ENCODE assay signal across 9 mouse cellular contexts in genomic region chr17:25835301-25835700, GRCm38 (mm10). TPM values are rescaled to one million over a fixed set of nuclear protein-coding genes. Genes with fewer than 3 reads are reported as not detected.
A peak's percentile ranks its signal among the peaks of the same experiment; 100 is the strongest.
DNase-seq lines count a peak whose midpoint lies in the region; ATAC-seq and TF ChIP-seq lines count a peak whose summit lies in the region.
"Had no signal": no experiment of that assay in that cellular context is flagged by ENCODE, and none has a peak within 500 bp of the region (broad histone marks: within the 10 kb centered on the region; RNA-seq: fewer than 3 reads in every experiment).

No protein-coding gene starts in this region.

- H3K4me2 ChIP-seq in heart, embryonic 14.5 days (ENCODE audit: low read length) = peak overlapping the region; percentile 91; the same call in 1 of the 2 replicates
- peak overlapping the region; percentile 89; the same call in 1 of the 2 replicates for H3K4me2 ChIP-seq in hindbrain, embryonic 12.5 days (replicated peaks)
- H3K4me2 ChIP-seq in midbrain, embryonic 13.5 days (replicated peaks) = peak overlapping the region; percentile 98; the same call in 1 of the 2 replicates

- no peak for TF ChIP-seq CTCF in cortical plate, adult 2 months (IDR thresholded peaks at IDR 0.05; ENCODE audit: extremely low read depth, insufficient read depth, low read length)

- no peak overlapping the region for H3K27ac ChIP-seq in heart, embryonic 14.5 days (replicated peaks in 1 of 2; ENCODE audit: control insufficient read depth in 1 of 2, insufficient read depth in 1 of 2, low read depth in 2 of 2, low read length in 2 of 2)
- H3K27ac ChIP-seq in cortical plate, adult 2 months (ENCODE audit: insufficient read depth, low read length) = no peak overlapping the region
- no peak overlapping the region for H3K27ac ChIP-seq in hindbrain, embryonic 12.5 days
- H3K27ac ChIP-seq in midbrain, embryonic 13.5 days = no peak overlapping the region

- peaks cover 65% of the 10 kb centered on the region for H3K36me3 ChIP-seq in heart, embryonic 14.5 days (ENCODE audit: control insufficient read depth, insufficient read depth, low read length)
- H3K36me3 ChIP-seq in hindbrain, embryonic 12.5 days = peaks cover 42% of the 10 kb centered on the region
- peaks cover 46% of the 10 kb centered on the region for H3K36me3 ChIP-seq in midbrain, embryonic 13.5 days

- peaks cover 28 to 55% of the 10 kb centered on the region in 2 experiments; a peak in 3 of 4 replicates for H3K4me1 ChIP-seq in heart, embryonic 14.5 days (ENCODE audit: control insufficient read depth in 2 of 2, insufficient read depth in 2 of 2, low read length in 2 of 2)
- peaks cover 6% of the 10 kb centered on the region for H3K4me1 ChIP-seq in cortical plate, adult 2 months (ENCODE audit: control insufficient read depth, insufficient read depth, low read length)
- H3K4me1 ChIP-seq in hindbrain, embryonic 12.5 days = peaks cover 74% of the 10 kb centered on the region
- peaks cover 72% of the 10 kb centered on the region for H3K4me1 ChIP-seq in midbrain, embryonic 13.5 days (replicated peaks)

- TF ChIP-seq POLR2A in cortical plate, adult 2 months (IDR thresholded peaks at IDR 0.05; ENCODE audit: extremely low read depth, insufficient read depth, low read length) = no peak

- H3K4me3 ChIP-seq in heart, embryonic 14.5 days (ENCODE audit: control insufficient read depth in 1 of 2, insufficient read depth in 1 of 2, low read depth in 1 of 2, low read length in 2 of 2) = no peak overlapping the region
- H3K4me3 ChIP-seq in cortical plate, adult 2 months (ENCODE audit: insufficient read depth, low read length) = peak overlapping the region; percentile 51; the same call in 1 of the 2 replicates
- H3K4me3 ChIP-seq in hindbrain, embryonic 12.5 days = 0 out of 2 replicates have a peak overlapping the region, but pooled peaks have one; percentile 73
- H3K4me3 ChIP-seq in midbrain, embryonic 13.5 days (replicated peaks) = 0 out of 2 replicates have a peak overlapping the region, but pooled peaks have one; percentile 88

- no peaks in the 10 kb centered on the region for H3K27me3 ChIP-seq in heart, embryonic 14.5 days (ENCODE audit: control insufficient read depth, insufficient read depth, low read length)
- no peaks in the 10 kb centered on the region for H3K27me3 ChIP-seq in hindbrain, embryonic 12.5 days
- no peaks in the 10 kb centered on the region for H3K27me3 ChIP-seq in midbrain, embryonic 13.5 days

- ATAC-seq in heart, embryonic 14.5 days (ENCODE audit: insufficient number of reproducible peaks, insufficient read depth, low FRiP score, low read depth) = no peak
- no peak for ATAC-seq in hindbrain, embryonic 12.5 days (ENCODE audit: low FRiP score)
- no peak for ATAC-seq in midbrain, embryonic 13.5 days
- ATAC-seq in inflammation-experienced regulatory T-cells, adult 6 months = no peak
- ATAC-seq in frontal cortex, adult (ENCODE audit: low TSS enrichment) = no peak

- peak overlapping the region; percentile 85 for H3K9ac ChIP-seq in heart, embryonic 14.5 days (ENCODE audit: low read length)
- H3K9ac ChIP-seq in hindbrain, embryonic 12.5 days = peak overlapping the region; percentile 84
- peak overlapping the region; percentile 91; the same call in 1 of the 2 replicates for H3K9ac ChIP-seq in midbrain, embryonic 13.5 days (replicated peaks)

- no peak for DNase-seq in heart, postnatal 4 days
- no peak for DNase-seq in adrenal gland, postnatal 14 days
- DNase-seq: thymus, adult 2 months had no signal

- 96% methylated on average over 7 of the region's 7 CpGs for WGBS in heart, embryonic 14.5 days
- 93% methylated on average over 7 of the region's 7 CpGs for WGBS in hindbrain, embryonic 12.5 days
- WGBS in midbrain, embryonic 13.5 days = 98% methylated on average over 7 of the region's 7 CpGs

- no peaks in the 10 kb centered on the region for H3K9me3 ChIP-seq in heart, embryonic 14.5 days (ENCODE audit: control insufficient read depth, low read length)
- H3K9me3 ChIP-seq in hindbrain, embryonic 12.5 days (replicated peaks) = no peaks in the 10 kb centered on the region
- H3K9me3 ChIP-seq in midbrain, embryonic 13.5 days = no peaks in the 10 kb centered on the region

RNA-seq across cellular contexts. Expression of gene Rhbdl1, which starts 1.8 kb away (rescaled TPM):
- polyA plus RNA-seq in heart, embryonic 14.5 days (2014; fragmentation: Nextera tagmentation; extraction: Ambion mirVana) = 1.2 and 1.5 TPM in 2 replicates
- 1 to 10 TPM; 2.0 to 2.5 TPM for total RNA-seq in heart, postnatal 4 days (2021)
- 109 and 118 TPM in 2 replicates for polyA plus RNA-seq in cortical plate, adult 2 months (2012; rRNA removed)
- polyA plus RNA-seq in hindbrain, embryonic 12.5 days (2016; fragmentation: Nextera tagmentation; extraction: Ambion mirVana) = 6.1 and 7.5 TPM in 2 replicates
- polyA plus RNA-seq in midbrain, embryonic 13.5 days (2015; fragmentation: Nextera tagmentation; extraction: Ambion mirVana) = 17.3 and 18.1 TPM in 2 replicates
- 1 to 10 TPM in 1 of 3 experiments, not detected in 2; 1.7 TPM for polyA plus RNA-seq in inflammation-experienced regulatory T-cells, adult 6 months (2017; shearing (Covaris generic))
- total RNA-seq in adrenal gland, postnatal 14 days (2021) = 12.9 and 14.9 TPM in 2 replicates

RNA-seq across cellular contexts. Expression of gene Stub1, which starts 2.1 kb away (rescaled TPM):
- 282 and 298 TPM in 2 replicates for polyA plus RNA-seq in heart, embryonic 14.5 days (2014; fragmentation: Nextera tagmentation; extraction: Ambion mirVana)
- total RNA-seq in heart, postnatal 4 days (2021) = 100 to 1,000 TPM; 149 to 158 TPM
- 284 and 299 TPM in 2 replicates for polyA plus RNA-seq in cortical plate, adult 2 months (2012; rRNA removed)
- polyA plus RNA-seq in hindbrain, embryonic 12.5 days (2016; fragmentation: Nextera tagmentation; extraction: Ambion mirVana) = 271 and 291 TPM in 2 replicates
- 314 and 316 TPM in 2 replicates for polyA plus RNA-seq in midbrain, embryonic 13.5 days (2015; fragmentation: Nextera tagmentation; extraction: Ambion mirVana)
- polyA plus RNA-seq in inflammation-experienced regulatory T-cells, adult 6 months (2017; shearing (Covaris generic)) = 10 to 100 TPM; 60.7 to 79.7 (median 78.2) TPM
- 149 and 160 TPM in 2 replicates for total RNA-seq in adrenal gland, postnatal 14 days (2021)

RNA-seq across cellular contexts. Expression of gene Gm20683, which starts 6.3 kb away (rescaled TPM):
- polyA plus RNA-seq in heart, embryonic 14.5 days (2014; fragmentation: Nextera tagmentation; extraction: Ambion mirVana) = 1.2 and 1.9 TPM in 2 replicates
- total RNA-seq in heart, postnatal 4 days (2021) = 1 to 10 TPM; 1.8 to 2.6 TPM
- 40.8 and 45.0 TPM in 2 replicates for polyA plus RNA-seq in cortical plate, adult 2 months (2012; rRNA removed)
- polyA plus RNA-seq in hindbrain, embryonic 12.5 days (2016; fragmentation: Nextera tagmentation; extraction: Ambion mirVana) = 3.9 TPM in 2 replicates
- polyA plus RNA-seq in midbrain, embryonic 13.5 days (2015; fragmentation: Nextera tagmentation; extraction: Ambion mirVana) = 7.5 and 8.0 TPM in 2 replicates
- 1 to 10 TPM in 1 of 3 experiments, under 1 TPM in 2; 0.26 to 1.1 (median 0.67) TPM for polyA plus RNA-seq in inflammation-experienced regulatory T-cells, adult 6 months (2017; shearing (Covaris generic))
- total RNA-seq in adrenal gland, postnatal 14 days (2021) = 10.9 and 11.8 TPM in 2 replicates

RNA-seq across cellular contexts. Expression of gene Jmjd8, which starts 6.6 kb away (rescaled TPM):
- 28.8 and 30.0 TPM in 2 replicates for polyA plus RNA-seq in heart, embryonic 14.5 days (2014; fragmentation: Nextera tagmentation; extraction: Ambion mirVana)
- 10 to 100 TPM; 34.7 to 37.4 TPM for total RNA-seq in heart, postnatal 4 days (2021)
- polyA plus RNA-seq in cortical plate, adult 2 months (2012; rRNA removed) = 55.6 and 58.1 TPM in 2 replicates
- 64.0 and 64.7 TPM in 2 replicates for polyA plus RNA-seq in hindbrain, embryonic 12.5 days (2016; fragmentation: Nextera tagmentation; extraction: Ambion mirVana)
- polyA plus RNA-seq in midbrain, embryonic 13.5 days (2015; fragmentation: Nextera tagmentation; extraction: Ambion mirVana) = 72.8 and 74.6 TPM in 2 replicates
- polyA plus RNA-seq in inflammation-experienced regulatory T-cells, adult 6 months (2017; shearing (Covaris generic)) = 10 to 100 TPM; 12.5 to 26.2 (median 23.9) TPM
- total RNA-seq in adrenal gland, postnatal 14 days (2021) = 68.2 and 71.0 TPM in 2 replicates

RNA-seq across cellular contexts. Expression of gene Rhot2, which starts 9.3 kb away (rescaled TPM):
- polyA plus RNA-seq in heart, embryonic 14.5 days (2014; fragmentation: Nextera tagmentation; extraction: Ambion mirVana) = 11.5 and 12.7 TPM in 2 replicates
- total RNA-seq in heart, postnatal 4 days (2021) = 10 to 100 TPM; 77.1 to 78.4 TPM
- 108 and 119 TPM in 2 replicates for polyA plus RNA-seq in cortical plate, adult 2 months (2012; rRNA removed)
- polyA plus RNA-seq in hindbrain, embryonic 12.5 days (2016; fragmentation: Nextera tagmentation; extraction: Ambion mirVana) = 18.5 and 19.4 TPM in 2 replicates
- polyA plus RNA-seq in midbrain, embryonic 13.5 days (2015; fragmentation: Nextera tagmentation; extraction: Ambion mirVana) = 15.6 and 16.4 TPM in 2 replicates
- 10 to 100 TPM; 21.2 to 32.3 (median 23.4) TPM for polyA plus RNA-seq in inflammation-experienced regulatory T-cells, adult 6 months (2017; shearing (Covaris generic))
- 95.9 and 108 TPM in 2 replicates for total RNA-seq in adrenal gland, postnatal 14 days (2021)

Comparison
In these comparisons a context has a peak if more than half of its experiments do, and no peak if none do; other contexts are left out.
1. H3K4me3 ChIP-seq: peak in cortical plate, adult 2 months (single experiment), hindbrain, embryonic 12.5 days (single experiment) and midbrain, embryonic 13.5 days (single experiment); none in heart, embryonic 14.5 days (0 of 2).
2. Peak in every context shown above with its lines, with median percentiles within 50 percentile points of each other: H3K4me2 ChIP-seq and H3K9ac ChIP-seq.